Mouse (Mus musculus) heart, embryonic 10.5 days (tissue): ENCODE results near the gene Pappa2. TPM values are rescaled to one million over a fixed set of nuclear protein-coding genes. Genes with fewer than 3 reads are reported as not detected.

Experiments used
- DNase-seq: peaks from one replicate; pipeline ENCODE4 v3.0.0-alpha.2; 2017; ENCODE audit warnings: low spot score
- H3K27ac ChIP-seq: fragments of 300-500 bp; sonication (generic); 2 replicates; pipeline ENCODE4 v1.5.1; 2016; ENCODE audit warnings: mild to moderate bottlenecking
- H3K27me3 ChIP-seq: fragments of 300-500 bp; sonication (generic); 2 replicates; pipeline ENCODE4 v1.6.1; 2016; ENCODE audit warnings: mild to moderate bottlenecking; ENCODE audit not compliant: poor library complexity, insufficient read depth, severe bottlenecking
- H3K36me3 ChIP-seq: fragments of 300-500 bp; sonication (generic); 2 replicates; pipeline ENCODE4 v1.6.1; 2016; ENCODE audit warnings: mild to moderate bottlenecking, moderate library complexity
- H3K4me1 ChIP-seq: fragments of 300-500 bp; sonication (generic); 2 replicates; pipeline ENCODE4 v1.6.1; 2016; ENCODE audit warnings: mild to moderate bottlenecking
- H3K4me3 ChIP-seq: fragments of 300-500 bp; sonication (generic); 2 replicates; pipeline ENCODE4 v1.5.1; 2016; ENCODE audit warnings: mild to moderate bottlenecking, moderate library complexity
- H3K9me3 ChIP-seq: fragments of 300-500 bp; sonication (generic); 2 replicates; pipeline ENCODE4 v1.6.1; 2016; ENCODE audit warnings: mild to moderate bottlenecking, moderate library complexity
- WGBS: fragments of 180-500 bp; shearing (Covaris S2); methylation state at CpG from one replicate; pipeline ENCODE4 v1.1.7; 2016; 5-methylcytosine and 5-hydroxymethylcytosine counted together
- polyA plus RNA-seq: library from polyadenylated mRNA; unstranded; fragments of >200 nt; fragmentation: Nextera tagmentation; extraction: Ambion mirVana; gene quantifications from 2 replicates; pipeline ENCODE4 v1.2.1, GENCODE M21; 2016

Pappa2 gene
- polyA plus RNA-seq, 1 experiment from 2014 or later, result not detected

DNA sequence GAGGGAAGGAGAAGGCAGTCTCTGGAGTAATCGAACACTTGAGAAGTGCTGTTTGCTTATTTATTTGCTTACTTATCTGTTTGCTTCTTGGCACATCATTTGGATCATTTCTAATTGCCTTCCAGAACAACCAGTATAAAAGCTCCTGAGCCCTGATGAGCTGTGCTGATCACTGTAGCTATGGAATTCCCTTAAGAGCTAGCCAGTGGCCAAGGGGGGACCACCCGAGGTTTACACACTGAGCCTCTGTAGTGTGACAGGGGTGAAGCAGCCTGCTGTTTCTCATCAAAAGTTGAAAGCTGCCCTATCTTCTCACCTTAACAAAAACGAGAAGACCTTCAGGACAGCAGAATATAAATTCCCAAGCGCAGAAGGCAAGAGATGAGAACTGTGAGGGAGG is 35.4 kb downstream of the Pappa2 start:
- Histone ChIP-seq H3K36me3 (no peaks in the 10 kb centered on the region), H3K4me3 (no peak overlapping the region), H3K4me1 (no peaks in the 10 kb centered on the region), H3K27me3 (no peaks in the 10 kb centered on the region), H3K27ac (no peak overlapping the region), H3K9me3 (no peaks in the 10 kb centered on the region)
- 42% methylated on average over 4 of the region's 4 CpGs for WGBS
- DNase-seq, result peak; percentile 51

DNA sequence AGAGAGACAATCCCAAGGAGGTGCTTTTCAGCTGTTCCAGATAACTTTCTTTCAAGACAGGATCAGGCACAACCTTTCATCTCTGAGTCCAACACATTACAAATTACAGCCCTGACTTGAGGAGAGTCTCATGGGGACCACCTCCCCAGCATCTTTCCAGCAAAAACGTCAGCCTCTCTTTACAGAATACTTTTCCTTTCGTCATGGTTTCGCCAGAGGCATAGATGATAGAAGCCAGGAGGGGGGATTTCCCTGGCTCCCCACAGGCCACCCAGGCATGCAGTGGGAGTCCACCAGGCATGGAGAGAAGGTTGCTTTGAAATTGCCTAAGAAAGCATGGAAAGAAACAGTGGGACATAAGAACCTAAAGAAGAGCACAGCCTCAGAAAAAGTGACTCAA is 37.4 kb downstream of the Pappa2 start:
- no peaks in the 10 kb centered on the region for H3K36me3 ChIP-seq
- no peak for DNase-seq
- H3K27ac ChIP-seq, result no peak overlapping the region
- H3K9me3 ChIP-seq, result no peaks in the 10 kb centered on the region
- H3K4me1 ChIP-seq, result no peaks in the 10 kb centered on the region
- no peaks in the 10 kb centered on the region for H3K27me3 ChIP-seq
- 63% methylated on average over 3 of the region's 3 CpGs for WGBS
- no peak overlapping the region for H3K4me3 ChIP-seq

DNA sequence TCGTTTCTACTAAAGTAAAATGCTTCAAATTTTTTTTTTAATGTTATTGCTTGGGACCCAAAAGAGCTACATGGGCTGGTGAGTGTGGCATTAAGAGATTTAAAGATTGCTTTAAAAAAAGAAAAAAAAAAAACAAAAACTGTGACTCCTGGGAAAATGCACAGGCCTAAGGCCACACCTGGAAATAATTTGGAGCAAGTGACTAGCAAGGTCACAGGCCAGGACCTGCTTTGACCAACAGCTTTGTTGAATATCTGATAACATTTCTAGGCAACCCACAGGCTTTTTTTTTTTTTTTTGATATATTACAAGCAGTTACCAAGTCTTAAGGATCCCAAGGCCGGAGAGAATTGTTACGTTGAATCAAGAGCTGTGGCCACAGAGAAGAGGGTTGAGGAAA is 39.3 kb downstream of the Pappa2 start:
- 78% methylated on average over 3 of the region's 3 CpGs for WGBS
- no peaks in the 10 kb centered on the region for H3K9me3 ChIP-seq

DNA sequence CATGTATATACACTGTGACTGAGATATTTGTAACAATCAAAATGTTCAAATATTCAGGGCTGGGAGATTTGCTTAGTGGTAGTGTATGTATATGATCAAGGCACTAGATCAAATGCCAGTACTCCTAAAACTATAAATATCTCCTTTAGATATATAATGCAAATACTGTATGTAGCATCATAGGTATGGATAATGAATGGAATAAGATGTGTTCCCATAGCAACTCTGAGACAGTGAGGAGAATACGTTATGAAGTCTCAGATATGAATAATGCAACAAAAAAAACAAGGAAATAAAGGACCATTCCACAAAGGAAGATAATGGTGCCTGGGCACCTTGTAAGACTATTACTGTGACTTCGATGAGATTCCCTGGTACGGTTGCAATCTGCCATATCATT is 45.8 kb downstream of the Pappa2 start:
- Histone ChIP-seq H3K27me3 (no peaks in the 10 kb centered on the region), H3K27ac (no peak overlapping the region), H3K9me3 (no peaks in the 10 kb centered on the region), H3K4me3 (no peak overlapping the region), H3K4me1 (no peaks in the 10 kb centered on the region), H3K36me3 (no peaks in the 10 kb centered on the region)
- DNase-seq, result no peak
- 90% methylated on average over 3 of the region's 3 CpGs for WGBS

More for the DNA sequence above, 39.3 kb downstream of the Pappa2 start:
- peak; percentile 22 for DNase-seq
- Histone ChIP-seq H3K27ac (no peak overlapping the region), H3K36me3 (no peaks in the 10 kb centered on the region), H3K4me3 (no peak overlapping the region), H3K4me1 (no peaks in the 10 kb centered on the region), H3K27me3 (no peaks in the 10 kb centered on the region)

DNA sequence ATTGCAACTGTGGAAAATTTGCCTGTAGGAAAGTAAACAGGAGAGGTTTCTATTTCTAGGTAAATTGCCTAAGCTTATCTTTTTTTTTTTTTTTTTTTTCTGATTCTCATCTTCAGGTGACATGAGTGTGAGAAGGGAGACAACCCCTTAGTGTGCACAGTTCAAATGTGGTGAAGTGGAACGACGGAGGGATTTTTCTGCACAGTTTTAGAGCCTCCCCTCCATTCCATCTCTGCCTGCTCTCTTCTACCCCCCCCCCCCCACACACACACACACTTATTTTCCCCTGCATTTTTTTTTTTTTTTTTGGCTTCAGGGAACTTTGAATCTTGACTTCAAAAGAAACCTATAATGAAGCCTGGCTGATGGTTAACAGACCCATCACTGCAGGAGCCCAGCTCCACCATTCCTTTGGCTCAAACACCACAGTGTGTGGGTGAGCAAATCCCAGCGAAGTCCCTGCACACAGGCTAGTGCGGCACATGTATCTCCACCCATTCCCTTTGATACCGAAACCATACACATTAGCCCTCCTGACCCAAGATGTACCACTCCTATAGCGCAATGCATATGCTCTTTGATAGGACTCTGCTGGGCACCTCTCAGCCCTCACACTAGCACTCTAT is 49.0 kb downstream of the Pappa2 start:
- Histone ChIP-seq H3K4me1 (no peaks in the 10 kb centered on the region), H3K27ac (no peak overlapping the region), H3K36me3 (no peaks in the 10 kb centered on the region), H3K9me3 (no peaks in the 10 kb centered on the region), H3K4me3 (no peak overlapping the region), H3K27me3 (no peaks in the 10 kb centered on the region)
- DNase-seq, result no peak
- 83% methylated on average over 6 of the region's 6 CpGs for WGBS

DNA sequence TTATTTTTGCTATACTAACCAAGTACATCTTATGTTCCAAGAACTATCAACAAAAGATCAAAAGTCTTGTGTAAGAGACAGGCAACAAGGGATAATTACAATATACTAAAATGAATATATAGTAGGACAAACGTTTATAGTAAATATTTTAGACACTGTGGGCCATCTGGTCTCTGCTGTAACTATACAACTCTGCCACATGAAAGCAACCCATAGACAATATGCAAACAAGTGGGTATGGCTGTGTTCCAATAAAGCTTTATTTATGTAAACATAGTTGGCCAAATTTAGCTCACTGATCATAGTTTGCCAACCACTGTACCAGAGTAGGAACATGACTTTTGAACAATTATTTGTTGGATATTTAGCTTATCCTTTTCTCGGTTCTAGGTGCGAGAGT is 50.9 kb downstream of the Pappa2 start:
- H3K27me3 ChIP-seq, result no peaks in the 10 kb centered on the region
- no peaks in the 10 kb centered on the region for H3K9me3 ChIP-seq
- H3K4me1 ChIP-seq, result no peaks in the 10 kb centered on the region
- no peak overlapping the region for H3K27ac ChIP-seq
- H3K36me3 ChIP-seq, result no peaks in the 10 kb centered on the region
- no peak for DNase-seq
- WGBS, result 75% methylated on average over 3 of the region's 3 CpGs
- no peak overlapping the region for H3K4me3 ChIP-seq

DNA sequence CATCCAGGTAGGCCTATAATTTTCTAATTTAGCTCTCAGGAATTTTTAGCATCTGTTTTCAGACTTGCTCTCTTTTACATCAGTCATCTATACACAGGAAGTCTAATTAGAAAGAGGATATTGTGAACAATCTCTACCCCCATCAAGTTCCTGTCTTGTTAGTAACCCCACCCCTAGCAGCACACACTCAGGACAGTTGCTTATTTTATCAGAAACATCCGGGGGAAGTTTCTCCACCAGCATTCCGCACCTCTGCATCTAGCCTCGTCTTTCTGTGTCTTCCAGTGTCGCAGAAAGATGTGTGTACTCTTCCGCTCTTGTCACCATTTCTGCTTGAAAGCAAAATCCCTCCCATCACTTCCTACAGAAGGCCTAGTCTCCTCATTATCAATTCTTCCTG is 59.8 kb downstream of the Pappa2 start:
- no peaks in the 10 kb centered on the region for H3K9me3 ChIP-seq
- H3K4me3 ChIP-seq, result no peak overlapping the region
- H3K36me3 ChIP-seq, result no peaks in the 10 kb centered on the region
- no peak overlapping the region for H3K27ac ChIP-seq
- no peak for DNase-seq
- H3K4me1 ChIP-seq, result no peaks in the 10 kb centered on the region
- 55% methylated on average over 5 of the region's 5 CpGs for WGBS
- no peaks in the 10 kb centered on the region for H3K27me3 ChIP-seq

DNA sequence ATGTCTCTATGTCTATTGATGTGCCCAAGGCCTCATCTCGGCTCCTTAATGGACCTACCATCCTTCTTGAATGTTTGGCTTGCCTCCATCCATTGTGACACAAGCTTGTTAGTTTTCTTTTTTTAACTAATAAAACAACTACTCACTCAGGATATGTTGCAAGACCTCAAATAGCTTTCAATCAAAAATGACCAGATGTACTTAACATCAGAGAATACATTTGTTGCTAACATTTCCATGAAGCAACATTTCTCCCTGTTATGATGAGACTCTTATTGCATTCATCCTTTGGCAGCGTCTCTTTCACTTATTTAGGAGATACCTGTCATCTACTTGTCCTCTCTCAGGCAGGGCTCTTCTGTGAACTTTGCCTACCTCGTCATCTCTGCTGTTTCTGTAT is 61.4 kb downstream of the Pappa2 start:
- 73% methylated on average over 3 of the region's 3 CpGs for WGBS
- Histone ChIP-seq H3K27ac (no peak overlapping the region), H3K4me1 (no peaks in the 10 kb centered on the region), H3K4me3 (no peak overlapping the region), H3K9me3 (no peaks in the 10 kb centered on the region), H3K36me3 (no peaks in the 10 kb centered on the region), H3K27me3 (no peaks in the 10 kb centered on the region)
- no peak for DNase-seq

DNA sequence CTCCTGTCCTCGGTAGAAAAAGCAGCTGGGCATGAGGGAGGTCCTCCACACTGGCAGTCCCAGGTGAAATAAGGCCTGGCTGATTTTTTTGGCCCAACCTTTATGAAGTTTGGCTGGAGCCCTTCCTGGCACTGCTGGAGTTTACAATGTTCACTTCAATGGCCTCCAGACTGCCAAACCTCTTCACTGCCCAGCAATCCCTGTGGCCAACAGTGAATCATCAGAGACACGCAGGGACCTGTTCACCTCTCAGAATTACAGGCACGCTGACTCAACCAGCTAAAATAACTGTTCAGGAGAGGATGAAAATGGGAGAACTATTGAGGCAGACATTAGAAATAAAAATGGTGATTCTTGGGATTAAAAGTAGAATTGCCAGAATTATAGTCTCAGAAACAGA is 63.2 kb downstream of the Pappa2 start:
- Histone ChIP-seq H3K36me3 (no peaks in the 10 kb centered on the region), H3K27me3 (no peaks in the 10 kb centered on the region), H3K4me1 (no peaks in the 10 kb centered on the region), H3K27ac (no peak overlapping the region), H3K9me3 (no peaks in the 10 kb centered on the region), H3K4me3 (no peak overlapping the region)
- no peak for DNase-seq
- WGBS, result 78% methylated on average over 3 of the region's 3 CpGs

DNA sequence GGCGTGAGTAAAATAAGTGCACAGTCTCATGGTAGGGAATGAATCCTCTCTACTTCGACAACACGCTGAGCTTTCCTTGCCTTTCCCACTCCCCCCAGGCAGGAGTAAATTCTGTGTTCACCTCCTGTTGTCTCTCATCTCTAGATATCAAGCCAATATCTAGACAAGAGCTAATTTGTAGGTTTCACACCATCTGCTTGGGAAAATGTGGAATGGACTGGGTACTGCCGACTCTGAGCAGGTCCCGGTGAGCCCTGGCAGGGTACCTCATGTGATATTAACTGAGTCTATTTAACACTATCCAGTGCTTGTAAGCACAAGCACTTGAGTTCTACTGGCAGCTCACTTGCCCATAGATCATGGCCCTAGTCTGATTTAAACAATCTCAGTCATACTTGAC is 64.7 kb downstream of the Pappa2 start:
- Histone ChIP-seq H3K36me3 (no peaks in the 10 kb centered on the region), H3K4me1 (no peaks in the 10 kb centered on the region), H3K27ac (no peak overlapping the region), H3K9me3 (no peaks in the 10 kb centered on the region), H3K4me3 (no peak overlapping the region), H3K27me3 (no peaks in the 10 kb centered on the region)
- WGBS, result 92% methylated on average over 5 of the region's 5 CpGs
- no peak for DNase-seq

DNA sequence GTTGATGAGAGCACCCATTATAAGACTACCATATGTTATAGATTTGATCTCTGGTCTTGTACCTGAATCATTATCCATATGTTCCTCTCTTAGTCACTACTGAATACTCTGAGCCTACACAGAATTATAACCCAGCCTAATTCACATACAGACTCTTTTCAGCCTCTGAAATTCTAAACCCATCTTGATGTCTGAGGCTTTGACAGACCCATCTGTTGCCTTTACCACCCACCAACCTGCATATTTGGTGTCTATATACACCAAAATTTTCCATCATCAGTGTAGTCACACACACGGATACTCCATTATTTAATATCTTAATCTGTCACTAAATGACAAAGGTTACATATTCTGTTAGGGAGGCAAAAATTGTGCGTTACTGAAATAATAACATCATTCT is 69.6 kb downstream of the Pappa2 start:
- no peaks in the 10 kb centered on the region for H3K9me3 ChIP-seq
- H3K27ac ChIP-seq, result no peak overlapping the region
- H3K4me1 ChIP-seq, result no peaks in the 10 kb centered on the region
- no peak for DNase-seq
- no peak overlapping the region for H3K4me3 ChIP-seq
- WGBS, result 80% methylated on average over 2 of the region's 2 CpGs
- no peaks in the 10 kb centered on the region for H3K36me3 ChIP-seq
- no peaks in the 10 kb centered on the region for H3K27me3 ChIP-seq

DNA sequence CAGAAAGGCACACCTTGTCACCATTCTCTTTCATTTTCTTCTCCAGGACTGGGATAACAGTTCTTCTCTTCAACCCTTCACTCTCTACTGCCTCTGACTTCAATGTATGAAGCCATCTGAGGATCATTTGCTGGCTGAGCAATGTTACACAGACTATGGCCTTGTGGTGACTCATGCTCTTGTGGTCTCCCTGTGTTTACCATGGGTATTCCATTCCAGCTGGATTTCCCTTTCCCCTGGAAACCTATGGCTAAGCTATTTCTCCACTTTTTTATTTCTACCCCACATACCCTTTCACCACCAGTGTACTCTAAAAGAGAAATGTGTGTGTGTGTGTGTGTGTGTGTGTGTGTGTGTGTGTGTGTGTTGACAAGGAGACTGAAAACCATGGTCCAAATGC is 83.0 kb downstream of the Pappa2 start:
- H3K9me3 ChIP-seq, result no peaks in the 10 kb centered on the region
- no peaks in the 10 kb centered on the region for H3K36me3 ChIP-seq
- no peaks in the 10 kb centered on the region for H3K4me1 ChIP-seq
- H3K4me3 ChIP-seq, result no peak overlapping the region
- no peaks in the 10 kb centered on the region for H3K27me3 ChIP-seq
- DNase-seq, result no peak
- no peak overlapping the region for H3K27ac ChIP-seq

DNA sequence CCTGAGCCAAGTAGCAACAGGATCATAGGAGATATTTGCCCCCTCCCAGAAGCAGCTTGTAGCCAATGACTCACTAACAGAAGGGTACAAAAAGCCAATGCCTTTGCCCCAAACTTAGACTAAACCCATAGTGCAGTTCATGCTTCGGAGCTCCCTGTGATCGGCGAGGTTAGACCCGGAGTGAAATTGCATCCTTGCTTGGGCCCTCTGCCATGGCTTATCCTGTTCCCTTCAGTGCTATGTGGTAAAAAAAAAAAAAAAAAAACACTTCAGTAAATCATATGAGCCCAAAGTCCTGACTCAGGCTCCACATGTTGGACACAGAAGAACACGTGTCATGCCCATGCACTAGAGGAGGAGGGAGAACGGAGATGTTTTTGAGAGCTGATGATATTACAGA is 85.8 kb downstream of the Pappa2 start:
- no peaks in the 10 kb centered on the region for H3K9me3 ChIP-seq
- WGBS, result 91% methylated on average over 6 of the region's 6 CpGs
- no peaks in the 10 kb centered on the region for H3K4me1 ChIP-seq
- no peaks in the 10 kb centered on the region for H3K27me3 ChIP-seq
- no peak overlapping the region for H3K4me3 ChIP-seq
- no peaks in the 10 kb centered on the region for H3K36me3 ChIP-seq
- H3K27ac ChIP-seq, result no peak overlapping the region
- DNase-seq, result no peak

DNA sequence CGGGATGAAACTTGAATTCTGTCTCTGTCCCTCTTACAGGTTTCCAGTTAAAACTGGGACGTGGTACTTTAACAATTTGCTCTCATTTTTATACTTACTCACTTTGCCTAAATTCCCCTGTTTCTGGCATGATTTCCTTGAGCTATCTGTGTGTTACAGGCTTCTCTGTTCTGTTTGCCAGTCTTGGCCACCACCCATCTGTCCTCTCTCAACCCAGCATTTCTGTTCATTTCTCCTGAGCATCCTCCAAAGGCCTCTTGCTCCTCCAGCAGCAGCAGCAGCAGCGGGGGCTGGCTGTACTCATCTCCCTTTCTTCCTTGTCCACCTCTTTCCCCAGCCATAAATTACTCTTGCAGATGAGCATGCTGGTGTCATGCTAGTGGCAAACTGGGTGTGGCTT is 104.8 kb downstream of the Pappa2 start:
- 80% methylated on average over 3 of the region's 3 CpGs for WGBS
- H3K4me3 ChIP-seq, result no peak overlapping the region

More for the DNA sequence above, 104.8 kb downstream of the Pappa2 start:
- no peaks in the 10 kb centered on the region for H3K4me1 ChIP-seq
- DNase-seq, result no peak
- no peaks in the 10 kb centered on the region for H3K9me3 ChIP-seq
- H3K27me3 ChIP-seq, result no peaks in the 10 kb centered on the region
- no peak overlapping the region for H3K27ac ChIP-seq
- H3K36me3 ChIP-seq, result no peaks in the 10 kb centered on the region
